Mouse (Mus musculus): ENCODE results near the gene Psmd3. TPM values are rescaled to one million over a fixed set of nuclear protein-coding genes. Genes with fewer than 3 reads are reported as not detected.
"Not testable (repeated sequence)": the region's sequence is repeated elsewhere in the genome, so short reads cannot be mapped to it uniquely, and the experiment has no call there.

The Psmd3 gene
- total RNA-seq (2021) = 100 to 1,000 TPM; 122 to 126 TPM
- long read RNA-seq, experiment 1, transcript Psmd3-201 (12 exons, 2,148 nt) = major isoform, 104 of 121 reads
- long read RNA-seq, experiment 1, partial matches to known transcripts = 12 of 121 reads
- long read RNA-seq, experiment 1, other reads (novel, unspliced or antisense) = 5 of 121 reads
- long read RNA-seq, experiment 2, transcript Psmd3-201 (12 exons, 2,148 nt) = major isoform, 127 of 141 reads
- long read RNA-seq, experiment 2, partial matches to known transcripts = 5 of 141 reads
- long read RNA-seq, experiment 2, other reads (novel, unspliced or antisense) = 9 of 141 reads

- peak; percentile 97 to 98 for DNase-seq (ENCODE audit: low spot score in 2 of 2)
Observed at GRCm38 (mm10) chr11:98681786-98682745, at the start of gene Psmd3. Gene Psmd3, plus strand, starts transcription at chr11:98682554.

GRCm38 (mm10) chr11:98635312-98635970, 46.9 kb upstream of the Psmd3 start:
- DNase-seq (ENCODE audit: low spot score in 2 of 2) = not testable (repeated sequence)

- DNase-seq (ENCODE audit: low spot score in 2 of 2) = no peak
Observed at GRCm38 (mm10) chr11:98637501-98637900, 44.9 kb upstream of the Psmd3 start.

GRCm38 (mm10) chr11:98640091-98640490, 42.3 kb upstream of the Psmd3 start:
- DNase-seq (ENCODE audit: low spot score in 2 of 2) = no peak

- no peak for DNase-seq (ENCODE audit: low spot score in 2 of 2)
Observed at GRCm38 (mm10) chr11:98644757-98645156, 37.6 kb upstream of the Psmd3 start.

GRCm38 (mm10) chr11:98645946-98646345, 36.4 kb upstream of the Psmd3 start:
- no peak for DNase-seq (ENCODE audit: low spot score in 2 of 2)

- DNase-seq (ENCODE audit: low spot score in 2 of 2) = no peak
Observed at GRCm38 (mm10) chr11:98646459-98646858, 35.9 kb upstream of the Psmd3 start, which contains the start of gene Gsdma2. Gene Gsdma2, plus strand, starts transcription at chr11:98646759.

GRCm38 (mm10) chr11:98655076-98655475, 27.3 kb upstream of the Psmd3 start:
- peak; percentile 6 to 18 for DNase-seq (ENCODE audit: low spot score in 2 of 2)

- peak; percentile 22 to 65 for DNase-seq (ENCODE audit: low spot score in 2 of 2)
Observed at GRCm38 (mm10) chr11:98660517-98660916, 21.8 kb upstream of the Psmd3 start.

- no peak for DNase-seq (ENCODE audit: low spot score in 2 of 2)
Observed at GRCm38 (mm10) chr11:98664091-98664490, 18.3 kb upstream of the Psmd3 start, which contains the start of gene Gsdma. Gene Gsdma, plus strand, starts transcription at chr11:98664351.

- DNase-seq (ENCODE audit: low spot score in 2 of 2) = no peak
Observed at GRCm38 (mm10) chr11:98668984-98669383, 13.4 kb upstream of the Psmd3 start.

- no peak for DNase-seq (ENCODE audit: low spot score in 2 of 2)
Observed at GRCm38 (mm10) chr11:98671284-98671815, 11.0 kb upstream of the Psmd3 start.

GRCm38 (mm10) chr11:98671857-98672256, 10.5 kb upstream of the Psmd3 start:
- DNase-seq (ENCODE audit: low spot score in 2 of 2) = no peak

- DNase-seq (ENCODE audit: low spot score in 2 of 2) = no peak
Observed at GRCm38 (mm10) chr11:98672482-98672881, 9.9 kb upstream of the Psmd3 start.

- DNase-seq (ENCODE audit: low spot score in 2 of 2) = peak; percentile 33 to 59
Observed at GRCm38 (mm10) chr11:98673136-98673535, 9.2 kb upstream of the Psmd3 start.

GRCm38 (mm10) chr11:98675829-98676363, 6.5 kb upstream of the Psmd3 start:
- no peak for DNase-seq (ENCODE audit: low spot score in 2 of 2)

GRCm38 (mm10) chr11:98680023-98680422, 2.3 kb upstream of the Psmd3 start:
- DNase-seq (ENCODE audit: low spot score in 2 of 2) = no peak

GRCm38 (mm10) chr11:98680595-98680994, 1.8 kb upstream of the Psmd3 start:
- not testable (repeated sequence) for DNase-seq (ENCODE audit: low spot score in 2 of 2)

GRCm38 (mm10) chr11:98681186-98681585, 1.2 kb upstream of the Psmd3 start:
- no peak for DNase-seq (ENCODE audit: low spot score in 2 of 2)

- DNase-seq (ENCODE audit: low spot score in 2 of 2) = no peak
Observed at GRCm38 (mm10) chr11:98682811-98683210, 457 bp downstream of the Psmd3 start.

GRCm38 (mm10) chr11:98685642-98686041, 3.3 kb downstream of the Psmd3 start:
- DNase-seq (ENCODE audit: low spot score in 2 of 2) = no peak

Measured in layer of hippocampus, postnatal 14 days (tissue).